Mouse (Mus musculus) brain, embryonic 14.5 days (tissue): ENCODE data around the gene Cog3.

Experiments used
- CTCF ChIP-seq: fragments of 200-500 bp; IDR thresholded peaks from 2 replicates; pipeline ENCODE4 v1.5.1; 2012; ENCODE audit warnings: inconsistent platforms, mild to moderate bottlenecking, moderate library complexity, borderline replicate concordance; ENCODE audit not compliant: insufficient read depth, insufficient read length; ENCODE audit errors: extremely low read depth
- POLR2A ChIP-seq: fragments of 200-500 bp; IDR thresholded peaks from 2 replicates; pipeline ENCODE4 v1.6.1; 2012; ENCODE audit warnings: mild to moderate bottlenecking, inconsistent platforms, borderline replicate concordance; ENCODE audit not compliant: poor library complexity, insufficient read depth, insufficient read length, severe bottlenecking; ENCODE audit errors: extremely low read depth

DNA sequence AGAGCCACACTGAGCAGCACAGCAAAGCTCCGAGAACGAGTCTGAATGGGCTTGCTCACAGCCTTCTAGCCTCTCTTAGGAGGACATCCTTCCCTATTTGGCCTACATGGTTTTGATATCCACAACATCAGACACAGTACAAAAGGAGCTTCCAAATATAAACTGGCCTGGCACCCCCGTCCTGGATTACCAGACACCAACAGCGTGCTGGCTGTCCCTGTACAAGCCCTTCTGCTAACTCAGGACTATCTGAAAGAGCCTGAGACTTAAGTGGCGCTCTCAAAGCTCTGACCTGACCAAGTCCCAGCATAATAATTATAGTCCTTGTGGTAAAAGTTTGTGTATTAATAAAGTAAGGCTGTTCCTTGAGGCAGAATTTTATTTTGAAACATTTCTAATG is 34.2 kb downstream of the Cog3 start:
- TF ChIP-seq CTCF, result no peak
- TF ChIP-seq POLR2A, result no peak
